Mouse (Mus musculus) midbrain, postnatal 0 days (tissue): ENCODE results near the gene Cd101. TPM values are rescaled to one million over a fixed set of nuclear protein-coding genes. Genes with fewer than 3 reads are reported as not detected.

Experiments
- ATAC-seq: fragments of 200-750 bp; cut with Nextera tagmentation; 2 replicates; pipeline ENCODE4 v1.8.0; 2017; ENCODE audit warnings: moderate number of reproducible peaks, mild to moderate bottlenecking, moderate TSS enrichment, moderate library complexity; ENCODE audit not compliant: low FRiP score
- DNase-seq: peaks from one replicate; pipeline ENCODE4 v3.0.0-alpha.2; 2015; ENCODE audit warnings: low spot score
- H3K27ac ChIP-seq: fragments of 300-500 bp; sonication (generic); 2 replicates; pipeline ENCODE4 v1.5.1; 2014; ENCODE audit warnings: low read depth, mild to moderate bottlenecking, low read length, mixed read lengths
- H3K27me3 ChIP-seq: fragments of 300-500 bp; sonication (generic); 2 replicates; pipeline ENCODE4 v1.6.1; 2014; ENCODE audit warnings: low read length, control low read depth, mixed read lengths; ENCODE audit not compliant: insufficient read depth
- H3K36me3 ChIP-seq: fragments of 300-500 bp; sonication (generic); 2 replicates; pipeline ENCODE4 v1.6.1; 2014; ENCODE audit warnings: low read length, control low read depth, mixed read lengths; ENCODE audit not compliant: insufficient read depth
- H3K4me1 ChIP-seq: fragments of 300-500 bp; sonication (generic); 2 replicates; pipeline ENCODE4 v1.6.1; 2014; ENCODE audit warnings: mild to moderate bottlenecking, control low read depth, antibody characterized with exemption, low read length, mixed read lengths; ENCODE audit not compliant: insufficient read depth
- H3K4me2 ChIP-seq: fragments of 300-500 bp; sonication (generic); 2 replicates; pipeline ENCODE4 v1.6.1; 2014; ENCODE audit warnings: low read depth, mild to moderate bottlenecking, low read length, mixed read lengths; ENCODE audit not compliant: poor library complexity, severe bottlenecking
- H3K4me3 ChIP-seq: fragments of 300-500 bp; sonication (generic); 2 replicates; pipeline ENCODE4 v1.5.1; 2014; ENCODE audit warnings: low read depth, mild to moderate bottlenecking, low read length, moderate library complexity
- H3K9ac ChIP-seq: fragments of 300-500 bp; sonication (generic); replicated peaks from 2 replicates; pipeline ENCODE4 v1.6.1; 2014; ENCODE audit warnings: mild to moderate bottlenecking, low read length, moderate library complexity, mixed read lengths; ENCODE audit not compliant: poor library complexity, severe bottlenecking
- H3K9me3 ChIP-seq: fragments of 300-500 bp; sonication (generic); 2 replicates; pipeline ENCODE4 v1.6.1; 2016; ENCODE audit warnings: low read length, control low read depth
- CTCF ChIP-seq: IDR thresholded peaks from 2 replicates; pipeline ENCODE4 v1.5.1; 2016; ENCODE audit warnings: antibody characterized with exemption, mild to moderate bottlenecking
- WGBS: fragments of 180-500 bp; shearing (Covaris S2); extraction: QIAGEN DNeasy Blood & Tissue Kit; methylation state at CpG from one replicate; pipeline ENCODE4 v1.1.7; 2014; 5-methylcytosine and 5-hydroxymethylcytosine counted together
- polyA plus RNA-seq: library from polyadenylated mRNA; unstranded; fragments of >200 nt; fragmentation: Nextera tagmentation; extraction: Ambion mirVana; gene quantifications from 2 replicates; pipeline ENCODE4 v1.2.1, GENCODE M21; 2015
- total RNA-seq: library from RNA; depleted of rRNA; stranded (reverse); fragments of >200 nt; gene quantifications from 2 replicates; pipeline ENCODE4 v1.2.3, GENCODE M21; 2014

The Cd101 gene
- total and polyA plus RNA-seq, 2 experiments from 2014 or later, result 0.07 to 0.44 TPM

DNA sequence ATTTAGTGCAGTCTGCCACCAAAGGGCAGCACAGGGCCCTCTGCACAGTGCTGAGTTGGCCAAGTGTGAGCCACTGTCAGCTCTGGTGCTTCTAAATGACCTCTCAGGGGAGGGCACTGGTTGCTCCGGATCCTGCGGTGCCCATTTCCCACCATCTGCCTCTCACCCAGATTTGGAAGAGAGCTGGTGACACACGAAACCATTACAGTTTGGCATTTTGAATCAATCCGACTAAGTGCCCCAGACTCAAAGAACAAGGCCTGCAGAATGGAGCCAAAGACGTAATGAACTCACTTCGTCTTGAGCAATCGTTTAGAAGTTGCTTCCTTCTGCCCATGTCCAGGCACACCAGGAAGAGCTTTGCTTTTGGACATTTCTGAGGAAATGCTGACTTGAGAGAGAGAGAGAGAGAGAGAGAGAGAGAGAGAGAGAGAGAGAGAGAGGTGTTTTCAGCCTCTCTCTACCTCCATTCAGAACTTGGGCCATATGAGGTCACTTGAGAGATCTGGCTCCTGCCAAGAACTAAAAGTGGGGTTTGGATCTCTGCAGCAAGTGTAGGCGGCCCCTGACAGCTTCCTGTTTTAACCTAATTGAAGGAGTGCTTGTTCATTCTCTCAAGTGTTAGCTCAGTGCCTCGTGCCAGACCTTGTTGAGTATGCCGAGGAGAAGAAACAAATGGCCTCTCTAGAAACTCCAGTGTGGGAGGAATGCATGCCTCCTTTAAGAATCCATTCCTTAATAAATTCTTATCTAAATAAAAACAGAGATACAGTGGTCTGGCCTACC is 31.4 kb downstream of the Cd101 start:
- Histone ChIP-seq H3K27me3 (no peaks in the 10 kb centered on the region), H3K27ac (no peak overlapping the region), H3K4me1 (peaks cover 11% of the 10 kb centered on the region; the same call in 1 of the 2 replicates), H3K9ac (no peak overlapping the region), H3K4me3 (no peak overlapping the region), H3K9me3 (no peaks in the 10 kb centered on the region), H3K4me2 (no peak overlapping the region), H3K36me3 (no peaks in the 10 kb centered on the region)
- no peak for ATAC-seq
- TF ChIP-seq CTCF, result no peak
- 87% methylated on average over 10 of the region's 10 CpGs for WGBS
- DNase-seq, result no peak

GRCm38 (mm10) chr3:100994252-100994651 is 35.1 kb downstream of the Cd101 start:
- Histone ChIP-seq H3K4me1 (peaks cover 11% of the 10 kb centered on the region; the same call in 1 of the 2 replicates), H3K4me3 (no peak overlapping the region), H3K9me3 (no peaks in the 10 kb centered on the region), H3K9ac (no peak overlapping the region), H3K27me3 (no peaks in the 10 kb centered on the region), H3K27ac (no peak overlapping the region; the same call in 1 of the 2 replicates), H3K4me2 (no peak overlapping the region), H3K36me3 (no peaks in the 10 kb centered on the region)
- ATAC-seq, result no peak
- WGBS, result 64% methylated on average over 4 of the region's 4 CpGs
- no peak for TF ChIP-seq CTCF
- DNase-seq, result no peak

- no peak for DNase-seq
- no peaks in the 10 kb centered on the region for H3K27me3 ChIP-seq
- WGBS, result 76% methylated on average over 15 of the region's 15 CpGs
- TF ChIP-seq CTCF, result no peak
- H3K4me2 ChIP-seq, result no peak overlapping the region
- no peaks in the 10 kb centered on the region for H3K9me3 ChIP-seq
- H3K4me1 ChIP-seq, result peaks cover 7% of the 10 kb centered on the region; the same call in 1 of the 2 replicates
- no peak overlapping the region for H3K9ac ChIP-seq
- H3K36me3 ChIP-seq, result no peaks in the 10 kb centered on the region
- no peak for ATAC-seq
- H3K27ac ChIP-seq, result peak overlapping the region; percentile 32; the same call in 1 of the 2 replicates
- no peak overlapping the region for H3K4me3 ChIP-seq
These were observed 35.6 kb downstream of the Cd101 start for GRCm38 (mm10) chr3:100993718-100994117.

GRCm38 (mm10) chr3:100993158-100993557 is 36.2 kb downstream of the Cd101 start:
- Histone ChIP-seq H3K4me2 (no peak overlapping the region), H3K27ac (no peak overlapping the region), H3K9me3 (no peaks in the 10 kb centered on the region), H3K36me3 (no peaks in the 10 kb centered on the region), H3K4me3 (no peak overlapping the region), H3K27me3 (no peaks in the 10 kb centered on the region), H3K9ac (no peak overlapping the region), H3K4me1 (peaks cover 7% of the 10 kb centered on the region; the same call in 1 of the 2 replicates)
- no peak for ATAC-seq
- WGBS, result 79% methylated on average over 7 of the region's 7 CpGs
- no peak for DNase-seq
- TF ChIP-seq CTCF, result no peak

- Histone ChIP-seq H3K4me2 (no peak overlapping the region), H3K27ac (no peak overlapping the region), H3K9me3 (no peaks in the 10 kb centered on the region), H3K4me3 (no peak overlapping the region), H3K36me3 (no peaks in the 10 kb centered on the region), H3K4me1 (peaks cover 7% of the 10 kb centered on the region; the same call in 1 of the 2 replicates), H3K9ac (no peak overlapping the region), H3K27me3 (no peaks in the 10 kb centered on the region)
- 26% methylated on average over 1 of the region's 1 CpGs for WGBS
- no peak for TF ChIP-seq CTCF
- DNase-seq (no peak), ATAC-seq (no peak)
These were observed 39.1 kb downstream of the Cd101 start for GRCm38 (mm10) chr3:100990231-100990630.

GRCm38 (mm10) chr3:100989417-100989816 is 39.9 kb downstream of the Cd101 start:
- Histone ChIP-seq H3K9me3 (no peaks in the 10 kb centered on the region), H3K4me2 (no peak overlapping the region), H3K27ac (no peak overlapping the region), H3K4me1 (peaks cover 4% of the 10 kb centered on the region; the same call in 1 of the 2 replicates), H3K36me3 (no peaks in the 10 kb centered on the region), H3K27me3 (no peaks in the 10 kb centered on the region), H3K4me3 (no peak overlapping the region), H3K9ac (no peak overlapping the region)
- ATAC-seq (no peak), DNase-seq (peak; percentile 46)
- WGBS, result 38% methylated on average over 12 of the region's 12 CpGs
- TF ChIP-seq CTCF, result peak; percentile 28
